Mouse (Mus musculus) gastrocnemius, postnatal 25 days (tissue): ENCODE data around the gene Xpnpep2. TPM values are rescaled to one million over a fixed set of nuclear protein-coding genes. Genes with fewer than 3 reads are reported as not detected.

Experiments used
- DNase-seq: peaks from one replicate; pipeline ENCODE4 v3.0.0; 2022
- long read RNA-seq, 2 experiments: library from polyadenylated mRNA; stranded (forward); transcript quantifications; one replicate each; pipeline ENCODE4 v2.0.0; 2021
- total RNA-seq, 2 experiments: library from RNA; stranded (reverse); gene quantifications; 1 replicate in 1 of 2; 2 replicates in 1 of 2; pipeline ENCODE4 v1.2.3; 2021

The Xpnpep2 gene
- total RNA-seq, result 1 to 10 TPM in 1 of 2 experiments, under 1 TPM in 1; 0.41 to 1.0 TPM
- long read RNA-seq, experiment 1, result 0 reads
- long read RNA-seq, experiment 2, partial matches to known transcripts, result 1 of 1 reads
- long read RNA-seq, experiment 2, other reads (novel, unspliced or antisense), result 0 of 1 reads

DNA sequence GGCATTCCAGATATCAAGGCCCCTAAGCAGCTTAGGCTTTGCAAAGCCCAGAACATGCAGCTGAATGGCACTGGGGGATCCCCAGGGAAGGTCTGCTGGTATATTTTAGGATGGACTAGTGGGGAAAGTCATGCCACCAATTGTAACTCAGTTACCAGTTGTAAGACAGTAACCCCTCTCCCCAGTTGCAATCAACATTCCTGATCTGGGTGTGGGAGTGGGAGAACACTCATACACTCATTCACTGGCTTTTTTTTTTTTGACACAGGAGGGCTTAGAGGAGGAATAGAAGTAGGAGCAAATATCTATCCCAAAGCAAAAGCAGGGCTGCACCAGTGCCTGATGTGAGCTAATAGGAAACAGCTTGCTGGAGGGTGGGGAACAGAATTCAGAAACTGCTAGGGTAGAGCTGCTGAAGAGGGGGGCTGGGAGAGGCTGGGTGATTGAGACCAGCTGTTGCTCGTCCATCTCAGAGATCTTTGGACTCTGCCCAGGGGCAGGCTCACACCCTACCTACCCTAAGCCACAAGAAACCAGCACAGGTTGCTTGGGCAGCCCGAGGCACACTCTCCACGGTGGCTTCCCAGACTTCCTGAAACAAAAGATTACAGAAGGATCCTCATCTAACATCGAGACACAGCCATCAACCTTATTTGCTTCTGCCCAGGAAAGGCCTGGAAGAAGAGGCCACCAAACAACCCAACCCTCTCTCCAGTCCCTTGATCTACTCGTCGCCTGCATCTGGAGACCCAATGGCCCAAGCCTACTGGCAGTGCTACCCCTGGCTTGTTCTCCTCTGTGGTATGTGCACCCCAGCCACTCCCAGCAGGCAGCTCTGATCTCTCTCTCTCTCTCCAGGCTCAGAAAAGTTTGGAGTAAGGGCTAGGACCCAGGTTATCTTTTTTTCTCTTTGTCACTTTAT lies at the start of gene Xpnpep2:
TSS of gene Xpnpep2 (plus strand) at position 332 of the 922 bp plus-strand sequence.
- no peak for DNase-seq

DNA sequence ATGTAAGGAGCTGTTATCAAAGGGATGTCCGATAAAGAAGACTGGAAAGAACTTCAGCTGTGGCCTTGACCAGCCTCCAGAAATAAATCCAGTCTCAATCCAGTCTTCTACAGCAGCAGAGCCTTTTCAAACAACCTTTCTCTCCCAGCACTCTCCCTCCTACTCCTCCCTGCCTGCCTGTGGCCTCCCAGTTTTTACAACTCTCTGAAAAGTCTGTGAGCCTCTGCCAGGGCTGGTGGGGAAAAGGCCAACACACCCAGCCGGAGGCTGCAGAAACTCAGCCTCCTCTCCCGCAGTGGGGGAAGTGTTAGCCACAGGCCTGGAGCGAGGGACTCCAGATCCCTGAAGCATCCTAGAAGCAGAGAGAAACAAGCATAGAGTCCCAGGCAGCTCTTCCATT lies 46.0 kb upstream of the Xpnpep2 start:
- peak; percentile 9 for DNase-seq

DNA sequence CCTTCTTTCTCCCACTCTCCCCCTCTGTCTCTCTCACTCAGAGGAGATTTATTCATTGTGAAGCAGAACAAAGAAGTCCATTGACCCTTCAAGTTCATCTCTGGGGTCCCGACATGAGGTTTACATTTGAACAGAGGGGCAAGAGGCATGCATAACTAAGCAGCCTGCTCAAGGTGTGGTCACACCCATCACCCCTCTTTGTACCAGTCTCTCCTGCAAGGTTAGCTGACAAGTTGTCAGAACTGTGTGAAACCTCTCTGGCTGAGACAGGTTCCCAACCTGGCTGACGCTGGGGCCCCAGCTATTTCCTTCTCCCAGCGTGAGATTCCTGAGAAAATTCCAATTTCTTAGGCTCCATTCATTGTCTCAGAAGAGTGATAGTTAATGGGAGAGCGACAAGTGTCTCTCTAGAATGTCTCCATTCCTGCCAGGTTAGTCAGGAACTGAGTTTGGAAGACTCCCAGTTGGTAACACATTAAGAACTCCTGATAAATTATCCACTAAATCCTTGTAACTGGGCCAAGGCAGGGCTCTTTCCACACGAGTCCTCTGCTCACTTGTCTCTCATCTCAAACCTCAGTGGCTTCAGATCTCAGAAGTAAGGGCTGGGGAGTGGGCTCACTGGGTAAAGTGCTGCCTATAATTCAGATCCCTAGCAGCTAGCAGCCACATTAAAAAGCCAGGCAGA lies 44.2 kb upstream of the Xpnpep2 start:
- no peak for DNase-seq

DNA sequence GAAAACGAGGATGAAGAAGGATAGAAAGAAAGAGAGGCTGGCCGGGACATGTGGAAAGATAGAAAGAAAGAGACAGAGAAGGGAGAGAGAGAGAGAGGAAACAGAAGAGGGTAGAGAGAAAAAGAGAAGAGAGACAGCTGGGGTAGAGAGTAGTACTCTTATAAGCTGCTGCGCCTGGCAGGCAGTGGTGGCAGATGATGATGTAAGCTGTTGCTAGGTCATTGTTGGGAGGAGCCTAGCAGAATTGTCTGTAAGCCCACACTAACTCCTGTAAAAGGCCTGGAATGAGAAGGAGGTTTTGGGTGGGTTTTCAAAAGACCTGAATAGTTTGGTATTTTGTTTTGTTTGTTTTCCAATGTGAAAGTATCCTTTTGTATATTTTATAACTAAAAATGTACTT lies 41.6 kb upstream of the Xpnpep2 start:
- DNase-seq, result no peak

DNA sequence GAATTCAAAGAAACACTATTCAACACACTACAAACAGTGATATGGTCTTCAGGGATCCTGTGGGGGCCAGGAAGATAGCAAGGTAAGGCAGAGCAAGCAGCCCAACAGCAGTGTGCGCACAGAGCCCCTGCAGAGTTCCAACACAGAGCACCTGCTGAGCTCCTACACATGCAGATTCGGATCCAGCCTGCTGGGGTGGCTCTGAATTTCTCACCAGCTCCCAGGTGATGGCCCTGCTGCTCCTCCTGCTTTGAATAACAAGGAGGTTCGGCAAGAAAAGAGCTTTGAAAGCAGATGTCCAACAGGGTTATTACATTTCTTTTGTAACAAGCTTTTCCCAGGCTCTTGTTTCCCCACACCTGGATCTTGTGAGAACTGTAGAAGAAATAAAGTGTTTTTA lies 36.6 kb upstream of the Xpnpep2 start:
- DNase-seq, result no peak

DNA sequence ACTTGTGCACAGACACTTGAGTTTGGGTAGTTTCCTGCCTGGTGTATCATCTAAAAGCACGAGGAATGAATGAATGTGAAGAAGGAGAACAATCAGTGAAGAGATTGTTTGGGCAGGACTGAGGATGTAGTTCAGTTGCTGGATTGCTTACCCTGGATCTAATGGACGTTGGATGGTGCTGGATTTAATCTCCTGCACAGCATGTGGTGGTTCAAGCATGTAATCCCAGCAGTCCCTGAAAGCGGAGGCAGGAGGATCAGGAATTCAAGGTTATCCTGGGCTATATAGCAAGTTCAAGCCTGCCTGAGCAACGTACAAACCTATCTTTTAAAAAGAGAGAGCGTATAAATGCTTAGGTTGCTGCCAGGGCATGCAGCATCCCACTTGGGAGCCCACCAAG lies 36.1 kb upstream of the Xpnpep2 start:
- no peak for DNase-seq

DNA sequence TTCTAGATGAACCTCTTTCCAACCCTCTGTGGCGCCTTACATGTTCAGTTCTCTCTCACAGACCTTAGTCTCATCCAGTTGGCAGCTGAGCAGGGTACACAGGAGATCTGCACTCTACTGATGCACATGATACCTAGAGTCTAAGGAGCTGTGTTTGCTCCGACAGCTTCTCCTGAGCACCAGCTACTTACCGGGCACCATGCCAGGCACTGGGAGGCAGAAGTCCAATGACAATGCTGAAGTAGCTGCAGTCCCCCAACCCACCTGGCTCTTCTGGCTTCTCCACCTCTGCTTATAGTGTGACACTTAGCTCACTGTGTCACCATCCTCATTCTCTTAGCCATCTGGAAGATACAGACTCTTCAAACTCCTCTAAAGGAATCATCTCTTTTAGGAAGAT lies 33.8 kb upstream of the Xpnpep2 start:
- no peak for DNase-seq

DNA sequence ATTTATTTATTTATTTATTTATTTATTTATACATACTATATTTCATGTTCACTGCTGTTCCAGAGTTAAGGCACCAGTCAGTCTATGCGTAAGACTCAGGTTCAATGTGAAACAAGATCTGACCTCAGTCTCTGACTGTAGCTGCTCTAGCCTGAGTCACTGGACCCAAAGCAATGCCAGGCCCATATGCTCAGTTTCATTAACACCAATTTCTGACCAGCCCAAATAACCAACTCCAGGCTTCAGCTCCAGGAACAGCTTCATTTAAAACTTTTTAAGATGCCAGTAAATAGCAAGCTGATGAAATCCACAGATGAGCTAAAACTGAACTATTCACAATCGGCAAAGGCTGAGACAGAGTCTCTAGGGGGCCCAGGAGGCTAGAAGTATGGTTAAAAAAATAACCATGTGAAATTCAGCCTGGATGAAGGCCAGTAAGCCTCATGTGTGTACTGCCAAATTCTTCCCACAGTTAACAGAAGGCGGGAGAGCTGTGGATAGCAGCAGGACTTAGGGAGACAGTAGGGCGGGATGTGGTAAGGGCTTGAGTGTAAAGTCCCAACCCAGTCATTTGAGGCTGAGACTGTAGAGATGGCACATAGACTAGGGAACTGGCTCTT lies 31.6 kb upstream of the Xpnpep2 start:
- peak; percentile 13 for DNase-seq

DNA sequence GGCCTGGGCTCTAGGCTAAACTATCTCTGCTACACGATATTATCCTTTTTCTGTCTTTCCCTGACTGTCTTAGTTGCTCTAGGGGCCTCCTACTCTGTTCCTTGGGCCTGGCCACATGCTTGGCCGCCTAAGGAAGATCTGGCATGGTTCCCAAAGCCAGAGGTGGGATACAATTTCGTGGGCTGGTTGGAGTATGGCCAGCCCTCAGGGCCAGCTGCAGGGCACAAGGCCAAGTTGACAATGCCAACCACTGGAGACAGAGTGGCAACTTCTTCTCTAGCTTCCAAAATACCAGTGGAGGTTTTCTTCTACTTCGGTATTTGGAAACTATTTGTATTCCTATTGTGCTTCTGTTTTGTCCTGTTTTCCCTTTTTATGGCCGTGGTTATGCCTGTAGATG lies 26.2 kb upstream of the Xpnpep2 start:
- no peak for DNase-seq

DNA sequence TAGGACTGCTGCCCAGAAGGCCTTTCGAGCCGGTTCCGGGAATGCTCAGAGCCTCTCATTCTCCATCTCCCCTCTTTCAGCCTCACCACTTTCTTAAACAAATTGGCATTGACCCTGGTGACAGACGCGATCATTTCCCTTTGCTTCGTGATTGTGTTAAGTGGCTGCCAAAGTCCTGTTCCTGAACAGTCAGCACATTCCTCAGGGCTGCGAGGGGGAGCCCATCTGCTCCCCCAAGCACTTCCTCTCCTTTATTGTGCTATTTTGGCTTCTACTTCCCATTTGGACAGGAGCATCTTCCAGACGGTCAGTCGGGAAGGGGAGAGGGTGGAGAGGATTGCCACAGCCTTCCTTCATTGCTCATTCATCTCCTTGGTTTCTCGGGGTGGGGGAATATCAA lies 16.4 kb upstream of the Xpnpep2 start:
- DNase-seq, result no peak

DNA sequence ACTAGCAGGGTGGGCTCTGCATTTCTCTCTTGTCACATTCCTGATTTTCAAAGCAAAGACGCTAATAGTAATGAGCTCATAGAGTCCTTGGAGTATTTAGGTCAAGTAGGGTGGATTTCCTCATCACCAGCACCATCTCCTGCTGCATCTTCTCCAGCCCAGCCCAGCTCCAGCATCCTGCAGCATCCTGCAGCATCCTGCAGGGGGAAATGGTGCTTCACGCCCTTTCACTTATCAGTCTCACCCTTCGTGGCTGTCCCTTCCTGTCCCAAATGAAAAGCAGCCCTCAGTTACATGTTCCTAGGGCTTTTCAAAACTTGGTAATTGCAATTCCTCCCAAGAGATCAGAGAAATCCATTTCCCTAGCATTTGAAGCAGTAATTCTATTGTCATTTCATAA lies 15.0 kb upstream of the Xpnpep2 start:
- DNase-seq, result no peak

DNA sequence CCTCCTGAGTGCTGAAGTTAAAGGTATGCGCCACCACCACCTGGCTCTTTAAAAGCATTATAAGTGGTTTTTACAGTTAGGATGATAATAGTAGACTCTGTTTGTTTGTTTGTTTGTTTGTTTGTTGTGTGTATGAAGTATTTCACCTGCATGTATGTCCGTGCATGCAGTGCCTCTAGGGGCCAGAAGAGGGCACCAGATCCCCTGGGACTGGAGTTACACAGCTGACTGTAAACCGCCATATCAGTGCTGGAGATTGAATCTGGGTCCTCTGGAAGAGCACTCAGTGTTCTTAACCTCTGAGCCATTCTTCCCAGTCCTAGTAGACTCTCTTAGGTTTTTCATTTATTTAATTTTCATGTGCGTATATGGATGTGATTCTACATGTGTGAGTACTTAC lies 13.9 kb upstream of the Xpnpep2 start:
- no peak for DNase-seq

DNA sequence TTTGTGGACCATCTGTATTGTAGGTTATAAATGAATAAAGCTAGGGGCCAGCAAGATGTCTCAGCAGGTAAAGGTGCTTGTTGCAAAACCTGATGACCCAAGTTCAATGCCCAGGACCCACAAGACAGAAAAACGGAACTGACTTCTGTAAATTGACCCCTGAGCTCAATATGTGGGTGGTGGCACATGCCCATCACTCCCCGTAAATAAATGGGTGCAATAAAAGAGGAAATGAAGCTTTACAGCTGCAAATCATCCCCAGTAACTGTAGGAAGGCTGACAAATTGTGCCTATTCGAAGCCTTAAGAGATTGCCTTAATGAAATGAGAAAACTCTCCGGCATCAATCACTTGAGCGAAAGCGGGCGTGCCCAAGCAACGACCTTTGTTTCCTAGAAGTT lies 11.9 kb upstream of the Xpnpep2 start:
- DNase-seq, result no peak

DNA sequence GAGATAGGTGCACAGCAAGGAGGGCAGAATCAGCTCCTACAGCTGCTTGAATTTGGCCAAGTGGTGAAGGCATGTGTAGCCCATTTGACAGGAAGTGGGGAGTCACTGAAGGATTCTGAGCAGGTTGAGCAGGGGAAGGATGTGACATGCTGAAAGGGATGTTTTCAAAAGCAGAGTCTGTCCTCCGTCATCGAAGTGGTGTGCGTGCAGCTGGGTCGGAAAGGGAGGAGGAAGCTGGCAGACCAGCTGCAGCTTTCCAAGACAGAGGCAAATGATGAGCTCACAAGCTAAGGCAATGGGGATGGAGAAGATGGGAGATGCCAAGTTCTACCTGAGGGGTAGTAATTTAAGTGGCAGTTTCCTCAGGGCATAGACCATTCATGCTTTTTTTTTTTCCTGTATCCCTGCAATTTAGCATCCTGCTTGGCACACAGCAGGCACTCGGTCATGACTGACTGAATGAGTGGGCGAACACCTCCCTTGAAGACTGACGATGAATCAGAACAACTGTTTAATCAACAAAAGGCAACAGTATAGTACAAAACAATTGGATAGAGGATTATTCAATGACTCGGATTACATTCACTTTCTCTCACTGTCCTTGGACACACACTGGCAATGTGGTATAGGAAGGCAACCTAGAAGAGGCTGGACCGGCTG lies 9.9 kb upstream of the Xpnpep2 start:
- DNase-seq, result no peak

DNA sequence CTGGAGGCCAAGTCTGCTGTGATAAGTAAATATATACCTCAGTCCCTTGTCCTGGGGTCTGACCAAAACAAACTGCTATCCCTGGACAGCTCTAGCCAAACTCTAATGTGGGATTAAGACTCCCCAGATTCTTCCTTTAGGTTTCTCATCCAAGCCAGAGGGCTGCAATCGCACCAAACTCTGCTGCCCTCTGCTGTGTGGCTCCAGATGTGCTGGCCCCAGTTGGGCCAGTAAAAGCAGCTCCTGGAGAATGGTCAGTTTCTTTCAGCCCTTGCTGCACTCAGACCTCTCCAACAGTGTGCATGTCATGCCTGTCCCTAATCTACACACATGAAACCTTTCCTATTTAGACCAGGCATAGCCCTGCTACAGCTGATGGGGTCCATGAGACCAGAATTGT lies 8.7 kb upstream of the Xpnpep2 start:
- DNase-seq, result no peak

DNA sequence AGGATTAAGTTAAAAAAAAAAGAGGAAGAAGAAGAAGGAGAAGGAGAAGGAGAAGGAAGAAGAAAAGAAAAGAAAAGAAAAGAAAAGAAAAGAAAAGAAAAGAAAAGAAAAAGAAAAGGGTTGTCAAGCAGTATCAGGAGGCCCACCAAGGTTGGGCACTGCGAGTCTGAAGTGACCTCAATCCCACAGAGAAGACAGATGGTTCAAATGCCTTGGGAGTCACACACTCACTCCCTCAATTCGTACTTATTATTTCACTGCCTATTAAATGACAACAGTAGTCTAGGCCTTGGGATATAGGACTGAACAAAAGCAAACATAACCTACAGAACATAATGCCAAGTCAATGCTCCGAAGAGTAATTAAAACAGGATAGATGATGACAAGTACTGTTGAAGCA lies 5.3 kb upstream of the Xpnpep2 start:
- DNase-seq, result no peak

DNA sequence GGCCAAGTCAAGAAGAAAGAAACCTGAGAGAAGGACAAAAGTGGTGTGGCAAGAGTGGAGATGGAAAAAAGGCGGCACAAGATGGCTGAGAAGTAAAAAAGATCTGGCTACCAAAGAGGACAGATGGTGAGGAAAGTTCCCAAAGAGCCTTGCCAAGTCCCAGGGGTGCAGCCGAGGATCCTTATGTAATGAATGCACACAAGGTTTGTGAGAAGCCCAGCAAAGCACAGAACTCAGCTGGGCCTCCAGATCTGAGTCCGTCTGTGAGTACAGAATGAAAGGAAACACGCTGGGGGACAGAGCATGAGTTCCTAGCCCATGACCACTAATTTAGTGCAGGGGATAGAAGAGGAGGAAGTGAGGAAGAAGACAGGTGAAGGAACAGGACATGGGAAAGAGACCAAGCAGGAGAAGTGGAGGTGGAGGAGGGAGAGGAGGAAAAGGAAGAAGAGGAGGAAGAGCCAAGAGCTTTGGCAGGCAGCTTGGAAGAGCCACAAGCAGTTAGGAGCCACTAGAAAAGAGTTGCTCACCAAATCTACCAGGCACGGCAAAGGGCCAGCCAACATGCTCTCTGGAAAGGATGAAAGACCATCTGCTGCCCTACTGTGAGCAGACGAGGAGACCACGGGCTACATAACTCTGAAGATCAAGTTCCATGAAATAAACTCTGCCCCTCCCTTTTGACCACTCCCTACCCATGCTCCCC lies 3.6 kb upstream of the Xpnpep2 start:
- DNase-seq, result no peak

DNA sequence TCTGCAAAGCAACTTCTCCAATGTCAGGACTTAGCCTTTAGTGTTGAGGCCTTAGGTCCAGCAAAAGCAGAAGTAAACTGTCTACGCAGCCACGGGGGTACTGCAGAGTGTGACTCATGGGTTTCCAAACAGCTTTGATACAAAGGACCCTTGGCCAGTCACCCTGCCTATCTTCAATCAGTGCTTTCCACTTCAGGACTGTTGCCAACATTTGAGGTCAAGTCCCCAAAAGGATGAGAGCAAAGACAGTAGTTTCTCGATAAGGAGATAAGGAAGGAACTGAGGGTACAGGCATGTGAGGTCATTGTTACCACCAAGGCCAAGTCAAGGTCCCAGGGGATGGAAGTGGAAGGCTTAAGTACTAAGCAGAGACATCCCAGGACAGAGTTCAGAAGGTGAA lies 2.3 kb upstream of the Xpnpep2 start:
- peak; percentile 23 for DNase-seq

DNA sequence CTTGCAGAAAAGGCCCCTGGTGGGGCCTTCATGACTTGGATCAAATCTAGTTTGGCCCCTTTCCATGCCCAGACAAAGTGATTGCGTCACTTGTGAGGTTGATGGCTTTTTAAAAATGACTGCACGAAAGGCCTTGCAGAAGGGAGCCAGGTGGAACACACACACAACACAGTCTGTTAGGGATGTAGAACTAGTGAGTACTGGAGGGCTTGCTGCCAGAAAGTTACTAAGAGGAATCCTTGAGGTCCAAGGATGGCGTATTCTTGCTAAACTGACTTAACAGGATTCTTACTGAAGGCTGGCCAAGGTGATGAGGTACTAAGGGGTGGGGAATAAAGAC lies 761 bp downstream of the Xpnpep2 start:
- no peak for DNase-seq

DNA sequence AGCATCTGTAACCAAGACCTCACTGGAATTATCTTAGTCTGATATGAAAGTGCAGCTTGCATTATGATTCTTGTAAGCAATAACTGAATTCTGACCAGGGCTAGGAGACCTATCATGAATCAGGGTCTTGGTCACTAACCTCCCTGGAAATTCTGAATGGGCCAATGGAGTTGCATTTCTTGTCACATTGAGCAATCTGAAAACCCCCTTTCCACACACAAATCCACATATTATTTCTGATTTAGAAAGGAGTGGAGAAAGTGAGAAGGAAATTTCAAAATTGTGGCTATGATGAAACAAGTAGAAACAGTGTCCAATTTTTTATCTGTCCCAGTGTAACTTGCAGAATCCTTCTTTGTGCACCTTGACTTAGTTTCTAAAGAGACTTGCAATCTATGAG lies 10.8 kb downstream of the Xpnpep2 start:
- DNase-seq, result no peak

DNA sequence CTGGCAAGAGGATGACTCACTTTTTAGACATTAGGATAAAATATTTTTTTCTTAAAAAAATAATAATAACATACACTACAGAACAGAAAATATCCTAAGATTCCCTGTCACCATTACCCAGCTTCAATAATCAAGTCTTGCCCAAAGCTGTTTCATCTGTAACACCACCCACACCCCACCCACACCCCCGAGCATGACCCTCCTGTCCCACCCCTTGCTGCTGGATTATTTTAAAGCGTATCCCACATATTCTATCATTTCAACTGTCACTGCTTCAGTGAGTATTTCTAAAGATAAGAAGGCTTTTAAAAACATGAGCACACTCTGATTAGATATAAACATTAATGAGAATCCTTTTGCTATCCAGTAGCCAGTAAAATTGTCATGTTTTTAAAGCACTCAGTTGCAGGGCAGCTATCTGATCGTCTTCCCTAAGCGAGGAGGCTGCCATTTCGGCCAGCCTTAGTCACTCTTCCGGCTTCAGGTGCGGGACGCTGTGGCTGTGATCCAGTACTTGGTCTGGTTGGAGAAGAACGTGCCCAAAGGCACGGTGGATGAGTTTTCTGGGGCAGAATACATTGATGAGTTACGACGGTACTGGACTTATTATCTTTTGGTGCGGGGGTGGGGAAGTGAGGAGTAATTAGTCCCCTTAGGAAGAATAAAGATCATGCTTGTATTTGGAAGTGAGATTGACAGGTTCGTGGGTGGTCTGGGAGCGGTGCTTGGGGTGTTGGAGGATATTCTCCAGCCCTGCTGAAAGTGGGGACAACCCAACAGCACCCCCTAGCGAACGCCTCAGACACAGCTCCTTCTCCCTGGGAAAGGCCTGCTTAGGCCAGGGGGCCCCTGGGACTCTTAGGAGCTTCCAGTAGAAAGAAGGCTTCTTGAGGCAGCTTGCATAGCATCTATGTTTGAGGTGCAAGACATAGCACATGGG lies 15.9 kb downstream of the Xpnpep2 start:
- peak; percentile 22 for DNase-seq
